Mouse (Mus musculus) frontal cortex, postnatal 10 days (tissue): ENCODE results near the gene Pex14.

ENCODE experiments used
- DNase-seq, 2 experiments: peaks; one replicate each; pipeline ENCODE4 v3.0.0; 2022; ENCODE audit warnings: low spot score in 2 of 2, mixed read lengths in 1 of 2

Pex14 gene

GRCm38 (mm10) chr4:148923414-148923813 is 176.3 kb downstream of the Pex14 start:
- DNase-seq: no peak

- DNase-seq: no peak
Measured at GRCm38 (mm10) chr4:148922221-148922700, 177.4 kb downstream of the Pex14 start.

GRCm38 (mm10) chr4:148920610-148921009 is 179.1 kb downstream of the Pex14 start:
- no peak for DNase-seq

- no peak for DNase-seq
Measured at GRCm38 (mm10) chr4:148918707-148919447, 180.8 kb downstream of the Pex14 start.

GRCm38 (mm10) chr4:148915849-148916248 is 183.8 kb downstream of the Pex14 start:
- DNase-seq: no peak

GRCm38 (mm10) chr4:148914863-148915622 is 184.6 kb downstream of the Pex14 start:
- peak in 1 of 2 experiments; percentile 28 for DNase-seq

- DNase-seq: no peak
Measured at GRCm38 (mm10) chr4:148912826-148913590, 186.7 kb downstream of the Pex14 start.

- no peak for DNase-seq
Measured at GRCm38 (mm10) chr4:148912134-148912533, 187.5 kb downstream of the Pex14 start.
